Mouse (Mus musculus): ENCODE measurements around the gene Mnx1.

DNA sequence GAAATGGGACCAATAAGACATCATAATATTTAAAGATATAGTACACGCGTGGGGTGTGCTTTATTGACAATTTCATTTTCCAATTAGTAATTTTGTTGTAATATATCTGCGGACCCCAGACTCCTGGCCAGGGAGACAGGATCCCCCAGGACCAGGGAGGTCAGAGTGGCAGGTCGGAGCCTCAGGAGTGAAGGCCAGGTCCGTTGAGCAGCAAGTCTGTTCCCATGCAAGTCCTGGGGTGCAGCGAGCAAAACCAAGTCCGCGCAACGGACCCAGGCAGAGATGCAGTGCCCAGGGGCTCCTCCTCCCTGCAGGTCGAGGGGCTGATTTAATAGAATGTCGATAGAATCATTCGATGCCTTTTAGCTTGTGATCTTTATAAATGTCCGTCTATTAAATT lies 9.1 kb upstream of the Mnx1 start:
- TF ChIP-seq CTCF (IDR thresholded peaks at IDR 0.05; ENCODE audit: extremely low read depth, insufficient read depth, insufficient read length, insufficient replicate concordance) (no peak), POLR2A (IDR thresholded peaks at IDR 0.05; ENCODE audit: low read depth, low read length) (no peak)
